8 mouse cellular contexts compared by ENCODE assay signal in the genomic region with DNA sequence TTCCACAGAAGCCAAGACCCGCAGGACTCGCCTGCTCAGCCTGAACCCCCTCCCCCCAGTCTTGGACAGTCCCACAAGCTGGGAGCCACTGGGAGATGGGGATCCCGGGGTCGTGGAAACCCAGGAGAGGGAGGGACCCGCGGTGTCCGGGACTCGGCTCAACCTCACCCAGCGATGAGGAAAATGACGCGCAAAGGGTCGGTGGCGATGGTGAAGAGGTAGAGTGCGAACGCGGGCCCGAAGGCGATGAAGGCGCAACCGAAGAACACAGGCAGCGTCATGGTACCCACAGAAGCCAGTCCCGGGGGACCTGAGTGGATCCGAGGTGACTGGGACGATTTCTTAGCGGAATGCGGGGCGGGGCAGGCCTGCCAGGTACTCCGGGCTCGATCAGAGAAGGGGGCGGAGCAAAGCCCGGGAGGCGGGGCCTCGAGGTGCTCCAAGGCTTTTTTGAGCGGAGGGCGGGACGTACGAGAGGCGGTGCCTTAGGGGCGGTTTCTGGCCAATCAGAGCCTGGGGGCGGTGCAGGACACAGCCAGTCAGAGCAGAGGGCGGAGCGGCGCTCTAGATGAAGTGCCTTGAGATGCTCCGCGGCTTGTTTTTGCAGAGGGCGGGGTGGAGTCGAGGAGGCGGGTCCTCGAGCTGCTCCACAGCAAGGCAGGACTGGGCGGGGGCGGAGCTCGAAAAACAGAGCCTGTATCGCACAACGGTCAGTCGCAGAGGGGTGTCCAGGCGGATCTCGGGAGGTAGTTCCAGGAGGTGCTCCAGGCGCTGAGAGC. TPM values are rescaled to one million over a fixed set of nuclear protein-coding genes. Genes with fewer than 3 reads are reported as not detected.
DNase-seq lines count a peak whose midpoint lies in the region; ATAC-seq lines count a peak whose summit lies in the region.

A gene (minus strand): TSS at position 409 of the 779 bp plus-strand sequence.

- 0 out of 2 replicates have a peak within 1 kb of the TSS, but pooled peaks have one; percentile 30 for H3K27ac ChIP-seq in hindbrain, embryonic 12.5 days

- peaks cover 13% of the 10 kb centered on the region for H3K4me1 ChIP-seq in hindbrain, embryonic 12.5 days

- peak; percentile 3 for DNase-seq in NIH3T3 (ENCODE audit: low read depth)
- peak; percentile 99 for DNase-seq in cerebellum, postnatal 10 days
- peak; percentile 98 for DNase-seq in frontal cortex, postnatal 10 days (ENCODE audit: low spot score in 2 of 2)
- peak; percentile 97 to 99 for DNase-seq in layer of hippocampus, postnatal 14 days (ENCODE audit: low spot score in 2 of 2)
- peak; percentile 99 for DNase-seq in lung, postnatal 14 days
- DNase-seq in retina, adult 2 months (ENCODE audit: low read depth, low spot score): peak; percentile 95
- DNase-seq in thymus, postnatal 36 days: peak; percentile 99

- H3K4me2 ChIP-seq in hindbrain, embryonic 12.5 days (replicated peaks): peak within 1 kb of the TSS; percentile 89

- under 1% methylated on average over 58 of the region's 58 CpGs for WGBS in hindbrain, embryonic 12.5 days

- H3K27me3 ChIP-seq in hindbrain, embryonic 12.5 days: peaks cover 11% of the 10 kb centered on the region; the same call in 1 of the 2 replicates

- no peaks in the 10 kb centered on the region for H3K9me3 ChIP-seq in hindbrain, embryonic 12.5 days (replicated peaks)

- ATAC-seq in hindbrain, embryonic 12.5 days (ENCODE audit: low FRiP score): peak; percentile 99

- H3K4me3 ChIP-seq in hindbrain, embryonic 12.5 days: peak within 1 kb of the TSS; percentile 54

- no peaks in the 10 kb centered on the region for H3K36me3 ChIP-seq in hindbrain, embryonic 12.5 days

- peak within 1 kb of the TSS; percentile 53 for H3K9ac ChIP-seq in hindbrain, embryonic 12.5 days

RNA-seq across cellular contexts. Expression of the gene that starts here (rescaled TPM):
- 1.7 and 4.9 TPM in 2 replicates for polyA plus RNA-seq in hindbrain, embryonic 12.5 days (2016; fragmentation: Nextera tagmentation; extraction: Ambion mirVana)
- total RNA-seq in layer of hippocampus, postnatal 14 days (2021): 1 to 10 TPM; 5.2 to 5.3 TPM

Comparison
In these comparisons a context has a peak if more than half of its experiments do, and no peak if none do; other contexts are left out.
1. Peak in every context shown above with its lines: DNase-seq, ATAC-seq, H3K4me3 ChIP-seq and H3K27ac ChIP-seq.
2. DNase-seq: peak in every context shown above with its lines; median percentile 99 in cerebellum, postnatal 10 days; 99 in lung, postnatal 14 days; 99 in thymus, postnatal 36 days; 98 in frontal cortex, postnatal 10 days; 98 in layer of hippocampus, postnatal 14 days; 95 in retina, adult 2 months; 3 in NIH3T3.